Mouse (Mus musculus): Measurements from ENCODE around the gene Slc30a5.

The Slc30a5 gene

GRCm38 (mm10) chr13:100755329-100755728 is 77.9 kb downstream of the Slc30a5 start:
- DNase-seq (ENCODE audit: low read depth): no peak

GRCm38 (mm10) chr13:100754186-100754585 is 79.0 kb downstream of the Slc30a5 start:
- DNase-seq (ENCODE audit: low read depth): no peak

GRCm38 (mm10) chr13:100753011-100753410 is 80.2 kb downstream of the Slc30a5 start:
- DNase-seq (ENCODE audit: low read depth): no peak
